Mouse (Mus musculus): Measurements from ENCODE around the gene Unc5cl.
"Not testable (repeated sequence)": the region's sequence is repeated elsewhere in the genome, so short reads cannot be mapped to it uniquely, and the experiment has no call there.

The Unc5cl gene

DNA sequence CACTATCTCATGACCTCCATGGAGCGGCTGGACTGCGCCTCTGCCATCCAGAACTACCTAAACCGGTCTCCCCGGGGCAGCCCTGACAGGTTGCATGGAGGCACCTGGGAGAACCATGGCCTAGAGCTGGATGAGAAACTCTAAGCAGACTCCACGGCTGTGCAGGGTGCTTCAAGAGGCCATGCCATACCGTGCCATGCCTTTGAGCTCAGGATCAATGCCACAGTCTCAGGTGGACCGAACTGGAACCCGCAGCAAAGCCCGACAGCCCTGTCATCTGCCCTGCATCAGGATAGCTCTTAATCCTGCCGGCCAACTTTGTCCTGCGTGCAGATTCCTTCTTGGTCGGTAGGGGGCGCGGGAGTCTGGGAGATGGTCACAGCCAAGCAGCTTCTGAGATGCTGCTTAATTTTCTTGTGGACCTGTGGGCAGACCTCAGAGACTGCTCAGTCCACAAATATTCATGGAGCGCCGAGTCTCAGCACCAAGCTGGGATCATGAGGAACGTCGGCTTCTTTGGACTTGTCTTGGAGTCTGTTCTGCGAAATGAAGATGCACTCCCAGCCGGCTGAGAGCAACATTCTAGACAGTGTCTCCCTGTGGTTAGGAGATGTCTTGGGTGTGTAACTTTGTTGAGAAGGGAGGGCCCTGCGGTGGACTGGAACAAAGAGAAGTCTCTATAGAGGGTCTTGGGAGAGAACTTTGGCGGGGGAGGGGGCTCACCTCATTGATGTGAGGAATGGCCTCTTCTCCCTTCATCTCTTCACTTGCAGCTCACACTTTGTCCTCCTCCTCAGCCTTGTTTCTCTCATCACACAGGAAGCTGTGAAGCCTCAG, 12.9 kb downstream of the Unc5cl start:
- DNase-seq (ENCODE audit: low read depth), result peak; percentile 81

DNA sequence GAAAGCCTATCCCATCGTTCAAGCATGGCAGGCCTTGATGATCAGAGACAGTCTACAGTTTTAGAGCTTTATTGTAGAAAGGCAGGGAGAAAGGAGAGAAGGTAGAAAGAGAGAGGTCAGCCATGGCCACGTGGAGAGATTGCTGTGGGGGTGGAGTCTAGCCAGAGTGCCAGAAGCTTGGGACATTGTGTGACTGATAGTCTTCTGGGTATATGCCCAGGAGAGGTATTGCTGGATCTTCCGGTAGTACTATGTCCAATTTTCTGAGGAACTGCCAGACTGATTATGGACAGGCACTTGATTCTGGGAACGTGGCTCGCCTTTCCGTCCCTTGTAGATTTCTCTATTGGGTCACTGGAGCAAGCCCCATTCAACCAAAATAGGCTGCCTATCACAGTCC, 19.6 kb downstream of the Unc5cl start:
- DNase-seq (ENCODE audit: low read depth), result not testable (repeated sequence)

DNA sequence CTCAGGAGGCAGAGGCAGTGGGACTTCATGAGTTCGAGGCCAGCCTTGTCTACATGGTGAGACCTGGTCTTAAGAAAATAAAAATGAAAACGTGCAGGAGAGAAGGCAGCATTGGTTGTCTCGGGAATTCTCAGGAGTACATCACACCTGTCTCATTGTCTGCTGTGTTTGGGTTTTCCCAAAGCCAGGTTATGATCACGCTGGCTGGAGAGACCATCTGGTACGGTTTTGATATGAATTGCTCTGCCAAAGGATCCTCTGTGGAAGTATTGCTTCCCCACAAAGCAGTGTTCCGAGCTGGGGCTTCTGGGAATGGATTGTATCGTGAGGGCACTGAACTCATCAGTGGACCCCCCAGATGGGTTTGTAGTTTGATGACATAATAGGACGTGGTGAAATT, 20.7 kb downstream of the Unc5cl start:
- no peak for DNase-seq (ENCODE audit: low read depth)

DNA sequence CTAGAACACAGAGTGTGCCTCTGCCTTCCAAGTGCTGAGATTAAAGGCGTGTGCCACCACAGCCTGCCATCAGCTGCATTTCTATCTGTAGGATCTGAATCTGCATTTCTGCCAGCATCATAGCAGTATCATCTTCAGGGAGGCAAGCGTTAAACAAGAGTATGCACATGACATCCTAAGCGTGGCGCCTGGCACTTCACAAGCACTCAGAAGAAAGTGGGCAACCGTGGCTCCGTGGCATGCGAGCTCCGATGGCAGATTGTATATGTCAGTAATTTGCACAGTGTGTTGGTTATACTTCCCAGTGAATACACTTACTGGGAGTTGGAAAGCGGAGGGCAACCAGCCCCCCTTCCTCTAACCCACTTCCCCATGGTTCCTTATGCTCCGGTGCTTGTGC, 25.3 kb downstream of the Unc5cl start:
- DNase-seq (ENCODE audit: low read depth), result no peak

DNA sequence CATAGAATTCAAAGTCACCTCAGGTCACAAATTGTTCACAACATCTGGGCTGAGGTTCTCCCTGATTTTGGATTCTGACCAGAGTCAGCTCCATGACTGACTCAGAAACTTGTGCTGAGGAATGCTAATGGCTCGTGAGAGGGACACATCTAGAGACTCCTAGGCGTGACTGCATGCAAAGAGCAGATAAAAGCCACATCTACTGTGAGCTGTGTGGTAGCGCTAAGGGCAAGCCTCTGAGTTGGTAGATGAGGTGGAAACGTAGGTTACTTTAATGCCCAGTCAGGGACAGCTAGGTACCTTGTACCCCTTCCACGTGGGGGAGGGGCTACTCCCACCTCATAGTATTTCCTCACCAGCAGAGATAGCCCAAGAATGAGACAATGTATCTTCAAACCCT, 29.1 kb downstream of the Unc5cl start:
- DNase-seq (ENCODE audit: low read depth), result no peak

DNA sequence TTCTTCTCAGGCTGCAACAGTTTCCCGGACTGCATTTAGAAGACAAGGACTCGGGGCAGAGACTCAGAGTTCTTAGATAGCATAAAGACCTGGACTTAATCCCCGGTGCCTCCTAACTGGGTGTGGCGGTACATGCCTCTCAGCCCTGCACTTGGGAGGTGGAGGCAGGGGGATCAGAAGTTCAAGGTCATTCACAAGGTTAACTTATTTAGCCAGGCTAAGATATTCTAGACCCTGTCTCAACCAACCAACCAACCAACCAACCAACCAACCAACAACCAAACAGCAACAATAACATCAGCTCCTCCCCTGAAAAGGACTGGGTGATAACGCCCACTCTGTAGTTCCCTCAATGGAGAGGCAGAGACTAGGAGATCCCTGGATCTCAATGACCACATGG, 29.5 kb downstream of the Unc5cl start:
- DNase-seq (ENCODE audit: low read depth), result no peak

DNA sequence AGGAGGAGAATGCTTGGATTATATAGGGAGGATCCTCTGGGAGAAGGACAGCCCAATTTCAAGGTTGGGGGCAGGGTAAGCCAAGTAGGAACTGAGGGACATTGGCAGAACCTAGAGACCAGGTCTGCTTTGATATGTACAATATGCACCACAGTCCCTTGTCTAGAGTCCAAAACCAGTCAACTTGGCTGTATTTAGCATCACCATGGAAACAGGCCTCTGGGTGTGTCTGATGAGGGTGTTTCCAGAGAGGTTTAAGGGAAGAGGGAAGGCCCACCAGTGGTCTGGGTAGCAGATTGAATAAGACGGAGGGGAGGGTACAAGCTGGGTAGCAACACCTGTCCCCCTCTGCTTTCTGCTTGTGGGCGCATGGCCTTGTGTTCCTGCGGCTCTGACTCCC, 34.8 kb downstream of the Unc5cl start:
- no peak for DNase-seq (ENCODE audit: low read depth)

DNA sequence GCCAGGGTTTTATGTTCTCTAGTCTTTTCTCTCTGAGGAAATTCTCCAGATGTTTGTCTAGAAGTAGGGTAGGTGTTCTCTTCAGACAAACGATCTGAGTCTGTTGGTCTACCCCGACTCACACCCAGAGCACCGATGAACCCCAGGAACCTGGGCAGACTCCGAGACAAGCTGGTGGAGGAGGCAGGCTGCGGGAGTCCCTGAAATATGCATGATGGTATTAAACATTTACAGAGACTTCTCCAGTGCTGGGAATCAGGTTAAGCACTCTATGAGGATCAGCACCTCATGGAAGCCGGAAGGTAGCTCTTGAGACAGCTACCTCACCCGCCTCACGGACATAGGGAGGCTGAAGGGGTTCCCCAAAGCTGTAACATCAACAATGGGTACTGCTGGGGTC, 37.9 kb downstream of the Unc5cl start:
- no peak for DNase-seq (ENCODE audit: low read depth)

DNA sequence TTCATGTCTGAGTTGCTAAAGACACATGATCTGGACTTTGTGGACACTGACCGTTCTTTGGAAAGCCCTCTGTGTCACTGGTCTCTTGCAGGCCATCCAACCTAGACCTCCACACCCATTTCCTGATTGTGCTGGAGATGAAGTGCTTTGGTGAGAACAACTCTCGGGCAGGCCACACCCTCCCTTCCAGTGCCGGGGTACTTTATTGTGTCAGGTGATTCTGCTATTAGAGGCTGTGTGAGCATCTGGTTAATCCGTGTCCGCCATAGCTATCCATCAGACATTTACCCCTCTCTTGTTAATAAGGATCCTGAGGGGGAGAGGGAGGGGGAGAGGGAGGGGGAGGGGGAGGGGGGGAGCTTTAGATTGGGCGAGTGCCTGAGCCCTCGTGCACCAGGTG, 38.9 kb downstream of the Unc5cl start:
- DNase-seq (ENCODE audit: low read depth), result no peak

DNA sequence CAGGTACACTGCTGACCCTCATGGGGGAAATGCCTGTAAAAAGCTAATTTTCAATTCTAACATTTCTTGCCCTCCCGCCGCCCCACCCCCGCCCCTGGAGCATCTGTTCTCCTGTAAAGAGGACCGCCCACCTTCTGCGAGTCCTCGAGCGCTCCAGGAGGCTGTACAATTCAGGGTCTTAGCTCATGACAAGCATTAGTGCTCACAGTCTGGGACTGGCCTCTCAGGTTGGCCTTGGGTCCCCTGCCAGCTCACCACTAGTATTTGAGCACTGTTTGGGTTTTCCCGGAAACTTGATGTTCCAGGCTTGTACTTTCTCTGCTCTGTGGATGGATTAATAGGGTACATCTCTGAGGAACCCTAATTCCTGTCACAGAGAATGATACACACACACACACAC, 39.3 kb downstream of the Unc5cl start:
- no peak for DNase-seq (ENCODE audit: low read depth)

DNA sequence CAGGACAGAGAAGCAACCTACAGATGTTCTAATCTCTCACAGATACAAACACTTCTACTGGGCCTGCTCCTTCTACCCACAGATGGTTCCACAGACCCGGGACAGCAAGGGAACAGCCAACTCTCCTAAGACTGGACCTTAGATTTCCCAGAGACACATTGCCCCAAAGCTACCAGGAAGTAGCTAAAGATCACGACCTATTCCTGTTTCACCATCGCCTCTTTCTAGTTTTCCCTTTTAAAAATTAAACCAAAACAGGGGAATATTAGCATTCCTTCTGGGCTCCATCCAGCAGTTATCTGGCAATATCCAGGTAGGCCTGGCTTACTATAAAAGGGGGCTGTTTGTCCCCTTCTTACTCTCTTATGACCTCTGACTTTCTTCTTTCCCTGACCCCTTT, 43.3 kb downstream of the Unc5cl start:
- DNase-seq (ENCODE audit: low read depth), result no peak

DNA sequence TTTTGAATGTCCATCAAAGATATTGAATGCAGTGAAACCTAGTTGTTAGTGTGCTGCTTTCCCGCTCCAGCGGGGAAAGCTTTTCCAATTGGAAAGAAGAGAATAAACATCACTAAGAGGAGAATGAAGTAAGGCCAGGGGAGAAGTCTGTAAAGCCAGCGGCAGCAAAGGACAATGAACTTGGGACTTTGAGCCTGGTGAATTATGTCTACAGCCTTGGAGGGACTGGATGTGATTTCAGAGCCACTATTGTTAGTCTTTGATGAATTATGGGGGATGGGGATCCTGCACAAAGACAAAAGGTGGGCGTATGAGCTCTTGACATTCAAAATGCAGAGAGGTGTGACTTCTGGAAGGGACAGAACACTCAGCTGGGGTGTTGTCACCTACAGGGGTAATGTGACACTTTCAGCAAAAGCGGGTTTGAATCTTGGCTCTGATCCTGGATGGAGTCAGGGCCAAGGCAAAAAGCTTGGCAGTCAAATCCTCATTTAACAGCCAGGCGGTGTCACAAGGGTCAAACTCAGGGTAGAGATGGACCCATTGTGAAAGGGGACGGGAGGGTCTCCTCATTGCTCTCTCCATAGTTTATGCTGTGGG, 46.2 kb downstream of the Unc5cl start:
- DNase-seq (ENCODE audit: low read depth), result no peak

DNA sequence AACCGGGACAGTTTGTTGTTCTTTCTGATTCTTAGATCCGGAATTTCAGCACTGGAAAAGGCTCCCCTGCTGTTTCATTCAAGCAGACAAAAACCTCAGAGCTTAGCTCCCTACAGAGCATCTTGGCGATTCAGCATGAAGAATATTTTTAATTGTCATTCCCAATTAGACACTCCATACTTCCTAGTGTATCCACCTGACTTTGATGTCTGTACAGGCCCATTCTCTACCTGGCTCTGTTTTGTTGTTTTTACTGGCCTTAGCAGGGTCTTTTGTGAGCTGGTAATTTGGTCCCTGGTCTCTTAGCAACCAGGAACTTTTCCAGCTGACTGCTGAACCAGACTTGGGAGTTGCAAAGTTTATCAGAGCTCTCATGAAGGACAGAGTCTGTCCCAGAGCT, 50.3 kb downstream of the Unc5cl start:
- no peak for DNase-seq (ENCODE audit: low read depth)

DNA sequence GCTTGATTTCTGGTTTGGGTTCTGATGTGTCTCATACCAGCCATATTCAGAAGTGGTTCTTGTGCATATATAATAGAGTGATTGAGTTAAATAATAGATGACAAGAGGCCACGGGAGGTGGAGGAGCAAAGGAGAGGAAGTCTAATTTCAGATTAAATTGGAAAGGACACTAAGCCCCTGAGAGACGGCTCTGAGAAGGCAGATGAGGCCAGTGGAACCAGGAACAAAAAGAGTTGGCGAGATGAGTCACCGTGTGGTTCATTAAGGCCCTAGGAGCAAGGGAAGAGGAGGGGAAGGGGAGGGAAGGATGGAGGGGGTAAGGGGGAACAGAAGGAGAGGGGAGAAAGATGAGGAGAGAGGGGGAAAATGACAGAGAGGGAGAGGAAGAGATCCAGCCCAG, 52.3 kb downstream of the Unc5cl start:
- DNase-seq (ENCODE audit: low read depth), result no peak

DNA sequence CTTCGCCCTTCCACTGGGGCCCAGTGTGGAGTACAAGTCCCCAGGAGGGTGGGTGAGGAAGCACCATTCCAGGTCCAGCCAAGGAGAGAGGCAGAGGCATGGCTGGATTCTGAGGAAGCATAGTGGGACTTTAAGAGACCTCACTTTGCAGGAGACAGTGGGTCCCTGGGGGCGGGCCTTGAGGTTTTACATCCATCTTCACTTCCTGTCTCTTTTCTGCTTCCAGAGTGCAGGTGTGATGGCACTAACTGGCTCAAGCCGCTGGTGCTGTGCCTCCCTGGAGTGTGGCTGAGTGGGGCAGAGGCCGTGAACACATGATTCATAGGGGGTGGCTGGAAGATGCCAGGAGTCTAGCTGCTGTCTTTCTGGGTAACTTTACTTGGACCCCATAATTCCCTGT, 54.9 kb downstream of the Unc5cl start:
- DNase-seq (ENCODE audit: low read depth), result no peak

DNA sequence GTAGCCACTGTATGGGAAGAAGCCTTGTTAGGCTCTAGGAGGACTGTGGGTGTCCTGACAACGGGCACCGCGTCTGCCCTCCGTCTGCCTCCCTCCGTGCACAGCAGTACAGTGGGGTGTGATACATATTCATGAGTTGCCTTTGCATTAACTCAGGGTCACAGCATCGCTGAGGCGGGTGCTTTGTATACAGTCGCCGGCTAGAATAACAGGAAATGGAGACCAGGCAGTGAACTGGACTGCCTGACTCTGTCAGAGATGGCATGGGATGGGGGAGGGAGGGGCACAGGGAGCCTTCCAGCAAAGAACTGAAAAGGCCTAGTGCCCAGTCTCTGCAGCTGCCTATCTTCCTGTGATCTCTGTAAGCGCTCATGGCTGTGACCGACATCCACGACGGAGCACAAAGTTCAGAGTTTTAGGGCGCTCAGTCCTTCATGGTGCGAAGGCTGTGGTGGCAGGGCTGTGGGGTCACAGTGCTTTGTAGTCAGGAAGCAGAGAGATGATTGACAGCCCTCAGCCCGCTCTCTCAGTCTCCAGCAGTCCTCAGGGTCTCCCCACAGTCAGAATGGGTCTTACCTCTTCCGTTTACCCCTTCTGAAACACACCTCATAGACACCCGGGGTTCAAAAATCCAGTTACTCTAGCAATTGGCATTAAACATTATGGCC, 58.0 kb downstream of the Unc5cl start:
- no peak for DNase-seq (ENCODE audit: low read depth)

DNA sequence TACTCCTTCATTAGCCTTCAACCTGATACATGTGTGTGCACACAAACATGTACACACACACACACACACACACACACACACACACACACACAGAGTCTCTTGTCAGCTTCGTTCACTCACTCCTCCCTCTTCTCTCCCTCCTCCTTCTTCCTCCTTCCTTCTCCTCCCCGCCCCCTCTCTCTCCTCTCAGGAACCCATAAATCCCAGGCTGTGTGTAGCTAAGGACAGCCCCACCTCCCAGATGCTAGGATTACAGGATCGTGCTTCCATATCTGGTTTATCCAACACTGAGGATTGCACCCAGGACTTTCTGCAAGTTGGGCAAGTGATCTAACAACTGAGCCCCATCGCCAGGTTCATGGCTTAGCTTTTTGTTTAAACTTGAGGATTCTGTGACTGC, 59.9 kb downstream of the Unc5cl start:
- no peak for DNase-seq (ENCODE audit: low read depth)

DNA sequence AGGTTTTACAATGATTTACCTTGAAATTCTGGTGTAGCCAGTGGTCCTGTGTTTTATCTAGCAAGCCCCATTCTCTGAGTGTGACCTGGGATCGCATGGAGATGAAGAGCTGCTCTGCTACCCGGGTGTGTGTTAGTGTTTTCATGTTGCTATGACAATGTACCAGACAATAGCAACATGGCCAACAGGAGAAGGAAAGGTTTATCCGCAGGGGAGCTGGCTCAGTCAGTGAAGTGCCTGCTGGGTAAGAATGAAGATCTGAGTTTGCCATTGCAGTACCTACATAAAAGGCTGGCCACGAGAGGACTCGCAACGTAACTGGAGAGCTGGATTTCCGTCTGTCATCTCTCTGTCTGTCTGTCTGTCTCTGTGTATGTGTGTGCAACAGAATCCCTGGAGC, 64.3 kb downstream of the Unc5cl start:
- no peak for DNase-seq (ENCODE audit: low read depth)

DNA sequence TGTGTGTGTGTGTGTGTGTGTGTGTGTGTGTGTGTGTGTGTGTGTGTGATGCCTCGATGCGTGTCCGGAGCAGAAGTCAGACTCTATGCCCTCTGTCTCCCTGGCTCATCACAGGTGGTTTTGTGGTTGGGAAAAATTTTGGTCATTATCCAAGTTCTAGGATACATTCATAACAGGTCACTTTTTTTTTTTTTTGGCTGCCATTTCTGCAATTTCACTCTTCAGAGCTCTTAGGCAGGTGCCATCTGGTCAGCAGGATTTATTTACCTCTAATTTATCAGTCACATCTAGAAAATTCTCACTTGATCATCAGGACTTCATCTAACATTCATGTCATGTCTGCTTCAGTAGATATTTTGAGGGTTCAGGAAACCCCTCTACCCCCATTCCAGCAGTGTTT, 65.7 kb downstream of the Unc5cl start:
- DNase-seq (ENCODE audit: low read depth), result no peak

DNA sequence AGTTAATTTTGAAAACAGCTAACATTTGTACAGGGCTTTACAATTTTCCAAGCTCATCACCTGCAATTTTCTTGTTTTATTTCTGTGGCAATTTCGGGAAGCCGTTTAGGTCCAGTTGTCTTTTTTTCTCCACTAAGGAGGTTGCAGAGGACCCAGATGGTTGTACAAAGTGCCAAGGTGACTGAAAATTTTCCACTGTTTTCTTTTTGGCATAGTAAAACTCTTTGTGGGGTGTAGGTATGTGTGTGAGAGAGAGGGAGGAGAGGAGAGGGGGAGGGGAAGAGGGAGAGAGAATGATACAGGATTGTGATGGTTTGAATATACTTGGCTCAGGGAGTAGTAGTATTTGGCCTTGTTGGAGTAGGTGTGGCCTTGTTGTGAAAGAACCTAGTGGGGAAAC, 68.4 kb downstream of the Unc5cl start:
- DNase-seq (ENCODE audit: low read depth), result no peak

DNA sequence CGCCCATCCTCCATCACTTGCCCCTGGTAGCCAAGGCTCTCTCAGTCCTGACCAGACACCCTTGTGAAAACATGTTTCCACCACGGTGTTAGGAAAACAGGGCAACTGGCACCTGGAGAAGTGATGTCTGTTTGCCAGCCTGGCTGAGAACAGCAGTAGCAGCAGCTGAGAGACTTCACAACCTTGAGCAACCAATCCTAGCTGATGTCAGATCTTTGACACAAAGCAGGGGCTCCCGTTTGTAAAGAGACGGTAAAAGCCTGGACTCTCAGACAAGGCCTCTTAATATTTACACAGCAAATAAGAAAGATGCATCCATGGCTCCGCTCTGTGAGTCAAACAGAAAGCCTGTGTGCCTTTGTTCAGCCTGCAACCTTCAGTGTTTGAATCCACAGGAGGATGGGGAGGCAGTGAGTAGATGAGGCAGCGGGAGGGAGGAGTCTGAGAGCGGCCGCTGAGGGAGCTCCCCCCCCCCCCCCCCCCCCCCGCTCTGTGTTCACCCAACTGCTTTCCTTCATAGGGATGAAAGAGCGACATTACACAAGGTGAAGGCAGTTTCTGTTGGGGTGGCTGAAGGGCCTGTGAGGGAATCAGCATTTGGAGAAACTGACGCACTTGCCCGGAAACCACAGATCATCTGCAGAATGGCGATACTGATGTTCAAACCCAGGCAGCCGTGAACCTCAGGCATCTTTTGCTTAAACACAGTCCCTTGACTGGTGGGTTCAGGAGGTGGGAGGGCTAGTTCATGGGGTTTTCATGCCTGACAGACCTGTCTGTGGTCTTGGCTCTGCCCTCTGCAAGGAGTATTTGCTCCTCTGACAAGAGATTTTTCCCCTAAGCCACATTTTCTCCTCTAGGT, 79.4 kb downstream of the Unc5cl start:
- no peak for DNase-seq (ENCODE audit: low read depth)

DNA sequence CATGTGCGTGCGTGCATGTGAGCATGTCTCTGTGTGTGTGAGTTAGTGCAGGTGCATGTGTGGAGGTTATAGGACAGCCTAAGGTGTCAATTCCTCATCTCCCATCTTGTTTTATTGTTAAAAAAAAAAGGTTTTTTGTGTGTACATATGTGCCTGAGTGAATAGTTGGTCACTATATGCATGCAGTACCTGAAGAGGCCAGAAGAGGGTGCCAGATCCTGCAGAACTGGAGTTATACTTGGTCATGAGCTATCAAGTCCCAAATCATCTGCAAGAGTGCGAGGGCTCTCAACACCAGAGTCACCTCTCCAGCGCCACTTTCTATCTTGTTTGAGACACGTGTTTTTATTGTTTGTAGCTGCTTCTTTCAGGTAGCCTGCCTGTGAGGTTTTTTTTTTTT, 83.6 kb downstream of the Unc5cl start:
- peak; percentile 41 for DNase-seq (ENCODE audit: low read depth)

DNA sequence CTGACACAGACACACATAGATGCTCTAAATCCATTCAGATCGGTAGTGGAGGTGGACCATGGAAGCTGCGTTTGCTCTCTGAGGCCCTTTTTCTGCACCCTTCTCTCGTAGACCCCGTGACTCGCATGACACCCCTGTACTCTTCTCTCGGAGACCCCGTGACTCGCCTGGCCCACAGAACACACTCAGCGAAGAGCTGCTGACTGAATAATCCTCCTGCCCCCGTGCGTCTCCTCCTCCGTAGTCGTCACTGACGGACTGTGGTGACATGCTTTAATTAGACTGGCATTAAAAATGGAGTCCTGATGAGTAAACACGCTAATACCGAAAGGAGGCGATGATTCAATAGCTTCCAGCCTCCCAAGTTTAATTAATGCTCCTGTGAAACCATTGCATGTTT, 84.6 kb downstream of the Unc5cl start:
- no peak for DNase-seq (ENCODE audit: low read depth)

All from naive thymus-derived CD4-positive, alpha-beta T cell, adult 2 months (primary cell).